Mouse (Mus musculus) limb, embryonic 15.5 days (tissue): ENCODE measurements around the gene Cnot6. TPM values are rescaled to one million over a fixed set of nuclear protein-coding genes. Genes with fewer than 3 reads are reported as not detected.

Source experiments
- polyA plus RNA-seq: library from polyadenylated mRNA; unstranded; fragments of >200 nt; fragmentation: Nextera tagmentation; extraction: Ambion mirVana; gene quantifications from 2 replicates; pipeline ENCODE4 v1.2.1, GENCODE M21; 2015

Gene Cnot6
- polyA plus RNA-seq, 1 experiment from 2014 or later: 47.9 TPM

Other genes with a start within 250 kb of the Cnot6 start
- gene Olfr1386, start 247.7 kb downstream of the Cnot6 start, polyA plus RNA-seq: not detected in 2 replicates
- gene Olfr1385, start 223.7 kb downstream of the Cnot6 start, polyA plus RNA-seq: not detected in 2 replicates
- gene Olfr1384, start 206.0 kb downstream of the Cnot6 start, polyA plus RNA-seq: not detected in 2 replicates
- not detected in 2 replicates for gene Olfr1383, start 193.1 kb downstream of the Cnot6 start, polyA plus RNA-seq
- not detected in 2 replicates for gene Olfr1382, start 184.5 kb downstream of the Cnot6 start, polyA plus RNA-seq
- not detected in 2 replicates for gene Olfr1381, start 169.3 kb downstream of the Cnot6 start, polyA plus RNA-seq
- gene Olfr1380, start 155.8 kb downstream of the Cnot6 start, polyA plus RNA-seq: not detected in 2 replicates
- gene Flt4, start 103.5 kb downstream of the Cnot6 start, polyA plus RNA-seq: 5.5 and 5.6 TPM in 2 replicates
- gene Scgb3a1, start 49.1 kb downstream of the Cnot6 start, polyA plus RNA-seq: not detected in 2 replicates
- gene Gfpt2, start 81.5 kb upstream of the Cnot6 start, polyA plus RNA-seq: 32.0 and 34.3 TPM in 2 replicates
- 31.6 and 33.2 TPM in 2 replicates for gene Mapk9, start 134.0 kb upstream of the Cnot6 start, polyA plus RNA-seq
- 0.76 and 1.4 TPM in 2 replicates for gene Rasgef1c, start 189.1 kb upstream of the Cnot6 start, polyA plus RNA-seq